Mouse (Mus musculus) adrenal gland, adult 18-20 months (tissue): Measurements from ENCODE around the gene Trappc5. TPM values are rescaled to one million over a fixed set of nuclear protein-coding genes. Genes with fewer than 3 reads are reported as not detected.

ENCODE experiments used
- total RNA-seq, 2 experiments: library from RNA; stranded (reverse); gene quantifications; 1 replicate in 1 of 2; 2 replicates in 1 of 2; pipeline ENCODE4 v1.2.3; 2021

The Trappc5 gene
- total RNA-seq, 2 experiments from 2014 or later, result 22.4 to 23.6 TPM

Other genes starting within 250 kb of the Trappc5 start
- 1 to 10 TPM; 5.9 to 9.8 TPM for gene Pex11g, start 208.6 kb upstream of the Trappc5 start, total RNA-seq
- not detected for gene Tex45, start 205.4 kb upstream of the Trappc5 start, total RNA-seq
- 10 to 100 TPM; 17.5 to 20.5 TPM for gene Zfp358, start 183.2 kb upstream of the Trappc5 start, total RNA-seq
- gene Mcoln1, start 175.8 kb upstream of the Trappc5 start, total RNA-seq, result 10 to 100 TPM; 40.9 to 42.8 TPM
- 10 to 100 TPM; 37.4 to 40.7 TPM for gene Pnpla6, start 160.9 kb upstream of the Trappc5 start, total RNA-seq
- under 1 TPM in 1 of 2 experiments, not detected in 1; 0.38 TPM for gene C330021F23Rik, start 108.3 kb upstream of the Trappc5 start, total RNA-seq
- gene Camsap3, start 89.0 kb upstream of the Trappc5 start, total RNA-seq, result 1 to 10 TPM; 4.1 to 8.0 TPM
- 10 to 100 TPM; 34.1 to 39.1 TPM for gene Xab2, start 55.0 kb upstream of the Trappc5 start, total RNA-seq
- gene Pet100, start 54.8 kb upstream of the Trappc5 start, total RNA-seq, result 100 to 1,000 TPM; 117 to 148 TPM
- not detected for gene Pcp2, start 50.8 kb upstream of the Trappc5 start, total RNA-seq
- gene Stxbp2, start 45.3 kb upstream of the Trappc5 start, total RNA-seq, result 10 to 100 TPM; 87.5 to 98.8 TPM
- gene Retn, start 20.5 kb upstream of the Trappc5 start, total RNA-seq, result 100 to 1,000 TPM; 182 to 325 TPM
- gene Mcemp1, start 10.5 kb upstream of the Trappc5 start, total RNA-seq, result under 1 TPM in 1 of 2 experiments, not detected in 1; 0.32 TPM
- 100 to 1,000 TPM in 1 of 2 experiments, 10 to 100 TPM in 1; 37.9 to 110 TPM for gene Fcor, start 3.9 kb upstream of the Trappc5 start, total RNA-seq
- under 1 TPM in 1 of 2 experiments, not detected in 1; 0.35 TPM for gene Fcer2a, start 17.9 kb downstream of the Trappc5 start, total RNA-seq
- not detected for gene Clec4g, start 44.4 kb downstream of the Trappc5 start, total RNA-seq
- gene Cd209a, start 72.7 kb downstream of the Trappc5 start, total RNA-seq, result 1 to 10 TPM in 1 of 2 experiments, under 1 TPM in 1; 0.40 to 1.7 TPM
- gene Cd209e, start 178.0 kb downstream of the Trappc5 start, total RNA-seq, result not detected
- gene Cd209d, start 202.3 kb downstream of the Trappc5 start, total RNA-seq, result 1 to 10 TPM; 1.0 to 4.9 TPM